Mouse (Mus musculus) G1E (cell line): ENCODE measurements around the gene Rnf214.

ENCODE experiments used
- CTCF ChIP-seq: IDR thresholded peaks from 2 replicates; pipeline ENCODE4 v1.5.1; 2012; ENCODE audit warnings: low read depth, low read length, inconsistent platforms, mixed read lengths
- GATA1 ChIP-seq: IDR thresholded peaks from 2 replicates; pipeline ENCODE4 v1.6.1; 2012; ENCODE audit warnings: borderline replicate concordance, low read length, inconsistent platforms, mixed read lengths
- GATA2 ChIP-seq: IDR thresholded peaks from 2 replicates; pipeline ENCODE4 v1.6.1; 2012; ENCODE audit warnings: low read depth, low read length, inconsistent platforms, borderline replicate concordance
- TAL1 ChIP-seq: conservative IDR thresholded peaks from 2 replicates; pipeline ENCODE4 v1.6.1; 2012; ENCODE audit warnings: low read depth, low read length, inconsistent platforms, mixed read lengths

GRCm38 (mm10) chr9:45843007-45843406, 63.7 kb downstream of the Rnf214 start:
- TF ChIP-seq TAL1 (no peak), CTCF (no peak), GATA1 (no peak), GATA2 (no peak)
